ENCODE assay signal across 8 mouse cellular contexts in genomic region chr17:34186885-34187260, GRCm38 (mm10). TPM values are rescaled to one million over a fixed set of nuclear protein-coding genes. Genes with fewer than 3 reads are reported as not detected.
DNase-seq lines count a peak whose midpoint lies in the region; ATAC-seq and TF ChIP-seq lines count a peak whose summit lies in the region.

No protein-coding gene starts in this region.

- 1% methylated on average over 14 of the region's 14 CpGs for WGBS in lung, adult 2 months
- WGBS in forebrain, embryonic 10.5 days: 3% methylated on average over 14 of the region's 14 CpGs
- 3% methylated on average over 14 of the region's 14 CpGs for WGBS in limb, embryonic 15.5 days
- WGBS in small intestine, adult 2 months: 1% methylated on average over 14 of the region's 14 CpGs

- TF ChIP-seq POLR2A in lung, adult 2 months (IDR thresholded peaks at IDR 0.05; ENCODE audit: borderline replicate concordance, extremely low read depth, low read depth, low read length): no peak; the same call in 1 of the 2 replicates
- TF ChIP-seq POLR2A in small intestine, adult 2 months (IDR thresholded peaks at IDR 0.05; ENCODE audit: low read depth, low read length): no peak

- peaks cover 90% of the 10 kb centered on the region for H3K27me3 ChIP-seq in forebrain, embryonic 10.5 days (ENCODE audit: poor library complexity, severe bottlenecking)
- H3K27me3 ChIP-seq in limb, embryonic 15.5 days: peaks cover 63% of the 10 kb centered on the region
- no peaks in the 10 kb centered on the region for H3K27me3 ChIP-seq in small intestine, adult 2 months (ENCODE audit: control insufficient read depth, insufficient read depth, low read length)

- no peaks in the 10 kb centered on the region for H3K36me3 ChIP-seq in forebrain, embryonic 10.5 days (replicated peaks)
- H3K36me3 ChIP-seq in limb, embryonic 15.5 days: no peaks in the 10 kb centered on the region
- H3K36me3 ChIP-seq in small intestine, adult 2 months (ENCODE audit: control insufficient read depth, insufficient read depth, low read length): peaks cover 41% of the 10 kb centered on the region

- no peak overlapping the region for H3K9ac ChIP-seq in limb, embryonic 15.5 days

- intact Hi-C loops in left cerebral cortex, postnatal 25 days (cut with DNase I): no loop called here

- H3K9me3 ChIP-seq in forebrain, embryonic 10.5 days: no peaks in the 10 kb centered on the region
- H3K9me3 ChIP-seq in limb, embryonic 15.5 days: no peaks in the 10 kb centered on the region

- peaks cover 11% of the 10 kb centered on the region for H3K4me1 ChIP-seq in lung, adult 2 months (ENCODE audit: control insufficient read depth, insufficient read depth, low read length)
- peaks cover 19% of the 10 kb centered on the region for H3K4me1 ChIP-seq in forebrain, embryonic 10.5 days
- H3K4me1 ChIP-seq in limb, embryonic 15.5 days: peaks cover 15% of the 10 kb centered on the region
- peaks cover 37% of the 10 kb centered on the region for H3K4me1 ChIP-seq in small intestine, adult 2 months (ENCODE audit: control insufficient read depth, insufficient read depth, insufficient read length, low read length)

- peak overlapping the region; percentile 85 for H3K4me3 ChIP-seq in lung, adult 2 months (replicated peaks; ENCODE audit: extremely low read depth, low read depth, low read length)
- peak overlapping the region; percentile 56 for H3K4me3 ChIP-seq in forebrain, embryonic 10.5 days
- H3K4me3 ChIP-seq in limb, embryonic 15.5 days: peak overlapping the region; percentile 50
- peak overlapping the region; percentile 78 for H3K4me3 ChIP-seq in small intestine, adult 2 months (ENCODE audit: low read depth, low read length)

- peak overlapping the region; percentile 93 for H3K4me2 ChIP-seq in limb, embryonic 15.5 days

- peak overlapping the region; percentile 54; the same call in 1 of the 2 replicates for H3K27ac ChIP-seq in forebrain, embryonic 10.5 days
- no peak overlapping the region for H3K27ac ChIP-seq in limb, embryonic 15.5 days
- H3K27ac ChIP-seq in small intestine, adult 2 months (ENCODE audit: insufficient read depth, low read depth, low read length): peak overlapping the region; percentile 97

- no peak for DNase-seq in lung, adult 2 months
- DNase-seq in lung, postnatal 36 days: no peak
- DNase-seq in forebrain, embryonic 10.5 days (ENCODE audit: extremely low spot score, low spot score): peak; percentile 32
- DNase-seq in adipocyte (ENCODE audit: low spot score): no peak
- no peak for DNase-seq in left cerebral cortex, postnatal 25 days (ENCODE audit: low spot score in 2 of 2)

- ATAC-seq in limb, embryonic 15.5 days (ENCODE audit: insufficient number of reproducible peaks, low FRiP score, low TSS enrichment, low read depth): no peak
- ATAC-seq in monocyte, adult 5-6 weeks (replicated peaks; ENCODE audit: insufficient number of reproducible peaks, low FRiP score, low TSS enrichment, poor library complexity, severe bottlenecking): no peak

- TF ChIP-seq CTCF in lung, adult 2 months (IDR thresholded peaks at IDR 0.05; ENCODE audit: insufficient read depth, low read length): no peak
- TF ChIP-seq CTCF in small intestine, adult 2 months (IDR thresholded peaks at IDR 0.05; ENCODE audit: extremely low read depth, insufficient read length, insufficient replicate concordance, low read depth, low read length): no peak

RNA-seq across cellular contexts. Expression of gene Tap1, which starts 0.5 kb away (rescaled TPM):
- 45.1 and 46.3 TPM in 2 replicates for polyA plus RNA-seq in lung, adult 2 months (2012; rRNA removed)
- 1.4 and 1.7 TPM in 2 replicates for polyA plus RNA-seq in forebrain, embryonic 10.5 days (2016; fragmentation: Nextera tagmentation; extraction: Ambion mirVana)
- polyA plus RNA-seq in limb, embryonic 15.5 days (2015; fragmentation: Nextera tagmentation; extraction: Ambion mirVana): 13.2 and 13.4 TPM in 2 replicates
- 35.1 and 100 TPM in 2 replicates for polyA plus RNA-seq in small intestine, adult 2 months (2012; rRNA removed)
- total RNA-seq in left cerebral cortex, postnatal 25 days (2021): 1 to 10 TPM; 1.5 to 1.8 TPM
- 145 to 195 TPM (median 175 TPM) in 3 replicates for total RNA-seq in monocyte, adult 5-6 weeks (2017)

RNA-seq across cellular contexts. Expression of gene Psmb9, which starts 0.7 kb away (rescaled TPM):
- polyA plus RNA-seq in lung, adult 2 months (2012; rRNA removed): 83.8 and 99.1 TPM in 2 replicates
- polyA plus RNA-seq in forebrain, embryonic 10.5 days (2016; fragmentation: Nextera tagmentation; extraction: Ambion mirVana): 0.79 and 1.3 TPM in 2 replicates
- 3.1 and 3.4 TPM in 2 replicates for polyA plus RNA-seq in limb, embryonic 15.5 days (2015; fragmentation: Nextera tagmentation; extraction: Ambion mirVana)
- 112 and 204 TPM in 2 replicates for polyA plus RNA-seq in small intestine, adult 2 months (2012; rRNA removed)
- total RNA-seq in left cerebral cortex, postnatal 25 days (2021): 1 to 10 TPM in 1 of 2 experiments, under 1 TPM in 1; 0.53 to 1.4 TPM
- 119 to 198 TPM (median 134 TPM) in 3 replicates for total RNA-seq in monocyte, adult 5-6 weeks (2017)

RNA-seq across cellular contexts. Expression of gene Psmb8, which starts 10.6 kb away (rescaled TPM):
- 112 and 130 TPM in 2 replicates for polyA plus RNA-seq in lung, adult 2 months (2012; rRNA removed)
- polyA plus RNA-seq in forebrain, embryonic 10.5 days (2016; fragmentation: Nextera tagmentation; extraction: Ambion mirVana): 1.2 and 1.3 TPM in 2 replicates
- 11.7 and 12.1 TPM in 2 replicates for polyA plus RNA-seq in limb, embryonic 15.5 days (2015; fragmentation: Nextera tagmentation; extraction: Ambion mirVana)
- polyA plus RNA-seq in small intestine, adult 2 months (2012; rRNA removed): 135 and 293 TPM in 2 replicates
- 1 to 10 TPM; 2.0 to 4.1 TPM for total RNA-seq in left cerebral cortex, postnatal 25 days (2021)
- total RNA-seq in monocyte, adult 5-6 weeks (2017): 387 to 472 TPM (median 466 TPM) in 3 replicates

RNA-seq across cellular contexts. Expression of gene Tap2, which starts 16.5 kb away (rescaled TPM):
- polyA plus RNA-seq in lung, adult 2 months (2012; rRNA removed): 68.8 and 70.9 TPM in 2 replicates
- polyA plus RNA-seq in forebrain, embryonic 10.5 days (2016; fragmentation: Nextera tagmentation; extraction: Ambion mirVana): 0.18 and 0.60 TPM in 2 replicates
- 5.9 and 6.1 TPM in 2 replicates for polyA plus RNA-seq in limb, embryonic 15.5 days (2015; fragmentation: Nextera tagmentation; extraction: Ambion mirVana)
- polyA plus RNA-seq in small intestine, adult 2 months (2012; rRNA removed): 30.4 and 66.1 TPM in 2 replicates
- 1 to 10 TPM; 5.2 to 5.4 TPM for total RNA-seq in left cerebral cortex, postnatal 25 days (2021)
- 87.6 to 119 TPM (median 96.6 TPM) in 3 replicates for total RNA-seq in monocyte, adult 5-6 weeks (2017)

RNA-seq across cellular contexts. Expression of gene H2-DMb1, which starts 34.0 kb away (rescaled TPM):
- 146 and 187 TPM in 2 replicates for polyA plus RNA-seq in lung, adult 2 months (2012; rRNA removed)
- polyA plus RNA-seq in forebrain, embryonic 10.5 days (2016; fragmentation: Nextera tagmentation; extraction: Ambion mirVana): 0.24 and 0.81 TPM in 2 replicates
- 2.6 and 3.3 TPM in 2 replicates for polyA plus RNA-seq in limb, embryonic 15.5 days (2015; fragmentation: Nextera tagmentation; extraction: Ambion mirVana)
- 39.0 and 281 TPM in 2 replicates for polyA plus RNA-seq in small intestine, adult 2 months (2012; rRNA removed)
- 1 to 10 TPM in 1 of 2 experiments, under 1 TPM in 1; 0.94 to 1.5 TPM for total RNA-seq in left cerebral cortex, postnatal 25 days (2021)
- total RNA-seq in monocyte, adult 5-6 weeks (2017): 48.2 to 62.0 TPM (median 61.5 TPM) in 3 replicates

Comparison
In these comparisons a context has a peak if more than half of its experiments do, and no peak if none do; other contexts are left out.
1. RNA of gene Psmb9, which starts 0.7 kb away (polyA plus RNA-seq): 112 to 204 TPM in small intestine, adult 2 months and 83.8 to 99.1 TPM in lung, adult 2 months; 3.1 to 3.4 TPM in limb, embryonic 15.5 days and 0.79 to 1.3 TPM in forebrain, embryonic 10.5 days; every median in the first group is over 10 times any median in the second.
2. Peak in every context shown above with its lines, with median percentiles within 50 percentile points of each other: H3K4me3 ChIP-seq.